Mouse (Mus musculus) C2C12 (cell line): ENCODE results near the gene Wdr34.

Source experiments
- CEBPB ChIP-seq: IDR thresholded peaks from one replicate; pipeline ENCODE4 v1.6.1; 2011; ENCODE audit warnings: low read depth, mild to moderate bottlenecking, control low read depth, moderate library complexity
- CTCF ChIP-seq: IDR thresholded peaks from one replicate; pipeline ENCODE4 v1.5.1; 2011; ENCODE audit not compliant: control insufficient read depth, insufficient read depth, insufficient read length
- FOSL1 ChIP-seq: IDR thresholded peaks from one replicate; pipeline ENCODE4 v1.8.0; 2011; ENCODE audit warnings: mild to moderate bottlenecking, low read length; ENCODE audit not compliant: poor library complexity, insufficient read depth, severe bottlenecking
- MAX ChIP-seq: IDR thresholded peaks from one replicate; pipeline ENCODE4 v1.6.1; 2011; ENCODE audit warnings: mild to moderate bottlenecking, control low read depth

GRCm38 (mm10) chr2:30032957-30033356, 15.7 kb downstream of the Wdr34 start:
- TF ChIP-seq CTCF: no peak
- no peak for TF ChIP-seq CEBPB
- TF ChIP-seq MAX: no peak
- no peak for TF ChIP-seq FOSL1
